Mouse (Mus musculus): ENCODE measurements around the gene Eif3l.

GRCm38 (mm10) chr15:79122119-79122518 is 47.1 kb downstream of the Eif3l start:
- TF ChIP-seq GATA1 (IDR thresholded peaks at IDR 0.05; ENCODE audit: borderline replicate concordance, low read length) = no peak
- TF ChIP-seq FLI1 (IDR thresholded peaks at IDR 0.05; ENCODE audit: low read length) = no peak

Measured in megakaryocyte, embryonic 14.5 days (primary cell).